Mouse (Mus musculus): Measurements from ENCODE around the gene Zmynd10. TPM values are rescaled to one million over a fixed set of nuclear protein-coding genes. Genes with fewer than 3 reads are reported as not detected.

Gene Zmynd10
- total and polyA plus RNA-seq, 3 experiments = 1.1 to 6.2 TPM; not detected in 1

GRCm38 (mm10) chr9:107521711-107522399, 25.2 kb upstream of the Zmynd10 start:
- no peaks in the 10 kb centered on the region for H3K9me3 ChIP-seq (replicated peaks)
- H3K4me1 ChIP-seq (ENCODE audit: insufficient read depth, low read depth, low read length) = peaks cover 10% of the 10 kb centered on the region
- H3K36me3 ChIP-seq (replicated peaks) = no peaks in the 10 kb centered on the region
- H3K27me3 ChIP-seq (ENCODE audit: insufficient read depth, low read length) = peaks cover 78% of the 10 kb centered on the region
- DNase-seq (ENCODE audit: low spot score) (no peak), ATAC-seq (ENCODE audit: extremely low read depth, insufficient number of reproducible peaks, low FRiP score, poor library complexity, severe bottlenecking) (no peak)
- no peak for TF ChIP-seq GATA2 (IDR thresholded peaks at IDR 0.05; ENCODE audit: borderline replicate concordance, low read depth, low read length)
- TF ChIP-seq POLR2AphosphoS5 (IDR thresholded peaks at IDR 0.05; ENCODE audit: insufficient replicate concordance, low read depth, low read length) = no peak
- no peak for TF ChIP-seq TAL1 (conservative IDR thresholded peaks at IDR 0.05; ENCODE audit: low read depth, low read length)
- TF ChIP-seq GATA1 (IDR thresholded peaks at IDR 0.05; ENCODE audit: borderline replicate concordance, low read length) = no peak
- TF ChIP-seq CTCF (IDR thresholded peaks at IDR 0.05; ENCODE audit: low read depth, low read length) = no peak
- no peak overlapping the region for H3K4me3 ChIP-seq (ENCODE audit: low read depth, low read length)

GRCm38 (mm10) chr9:107522400-107522711, 24.7 kb upstream of the Zmynd10 start:
- peaks cover 78% of the 10 kb centered on the region for H3K27me3 ChIP-seq (ENCODE audit: insufficient read depth, low read length)
- TF ChIP-seq POLR2AphosphoS5 (IDR thresholded peaks at IDR 0.05; ENCODE audit: insufficient replicate concordance, low read depth, low read length) = no peak
- TF ChIP-seq TAL1 (conservative IDR thresholded peaks at IDR 0.05; ENCODE audit: low read depth, low read length) = no peak
- no peak for TF ChIP-seq CTCF (IDR thresholded peaks at IDR 0.05; ENCODE audit: low read depth, low read length)
- TF ChIP-seq GATA1 (IDR thresholded peaks at IDR 0.05; ENCODE audit: borderline replicate concordance, low read length) = no peak
- no peak for TF ChIP-seq GATA2 (IDR thresholded peaks at IDR 0.05; ENCODE audit: borderline replicate concordance, low read depth, low read length)
- ATAC-seq (ENCODE audit: extremely low read depth, insufficient number of reproducible peaks, low FRiP score, poor library complexity, severe bottlenecking) (no peak), DNase-seq (ENCODE audit: low spot score) (no peak)
- H3K4me3 ChIP-seq (ENCODE audit: low read depth, low read length) = no peak overlapping the region
- H3K4me1 ChIP-seq (ENCODE audit: insufficient read depth, low read depth, low read length) = peaks cover 12% of the 10 kb centered on the region
- no peaks in the 10 kb centered on the region for H3K36me3 ChIP-seq (replicated peaks)
- no peaks in the 10 kb centered on the region for H3K9me3 ChIP-seq (replicated peaks)

GRCm38 (mm10) chr9:107526198-107527026, 20.7 kb upstream of the Zmynd10 start:
- H3K27me3 ChIP-seq (ENCODE audit: insufficient read depth, low read length) = peaks cover 72% of the 10 kb centered on the region
- no peak for DNase-seq (ENCODE audit: low spot score)

GRCm38 (mm10) chr9:107533791-107534407, 13.2 kb upstream of the Zmynd10 start, which contains the start of gene Tmem115:
TSS of gene Tmem115 (plus strand) at chr9:107533945.
- Histone ChIP-seq H3K4me3 (ENCODE audit: low read depth, low read length) (peak within 1 kb of the TSS; percentile 76), H3K9me3 (replicated peaks) (no peaks in the 10 kb centered on the region), H3K4me1 (ENCODE audit: insufficient read depth, low read depth, low read length) (peaks cover 51% of the 10 kb centered on the region), H3K36me3 (replicated peaks) (peaks cover 37% of the 10 kb centered on the region), H3K27me3 (ENCODE audit: insufficient read depth, low read length) (peaks cover 16% of the 10 kb centered on the region)
- ATAC-seq (ENCODE audit: extremely low read depth, insufficient number of reproducible peaks, low FRiP score, poor library complexity, severe bottlenecking) = peak; percentile 91
- TF ChIP-seq GATA1 (IDR thresholded peaks at IDR 0.05; ENCODE audit: borderline replicate concordance, low read length) (no peak), TAL1 (conservative IDR thresholded peaks at IDR 0.05; ENCODE audit: low read depth, low read length) (no peak), CTCF (IDR thresholded peaks at IDR 0.05; ENCODE audit: low read depth, low read length) (no peak), POLR2AphosphoS5 (IDR thresholded peaks at IDR 0.05; ENCODE audit: insufficient replicate concordance, low read depth, low read length) (no peak), GATA2 (IDR thresholded peaks at IDR 0.05; ENCODE audit: borderline replicate concordance, low read depth, low read length) (no peak)
- DNase-seq (ENCODE audit: low spot score) = peak; percentile 96

More at GRCm38 (mm10) chr9:107526198-107527026, 20.7 kb upstream of the Zmynd10 start:
- peaks cover 9% of the 10 kb centered on the region for H3K4me1 ChIP-seq (ENCODE audit: insufficient read depth, low read depth, low read length)
- no peaks in the 10 kb centered on the region for H3K36me3 ChIP-seq (replicated peaks)
- H3K9me3 ChIP-seq (replicated peaks) = no peaks in the 10 kb centered on the region
- no peak for TF ChIP-seq CTCF (IDR thresholded peaks at IDR 0.05; ENCODE audit: low read depth, low read length)
- H3K4me3 ChIP-seq (ENCODE audit: low read depth, low read length) = no peak overlapping the region
- ATAC-seq (ENCODE audit: extremely low read depth, insufficient number of reproducible peaks, low FRiP score, poor library complexity, severe bottlenecking) = no peak

GRCm38 (mm10) chr9:107534408-107535202, 12.5 kb upstream of the Zmynd10 start:
- Histone ChIP-seq H3K4me3 (ENCODE audit: low read depth, low read length) (peak overlapping the region; percentile 76), H3K36me3 (replicated peaks) (peaks cover 44% of the 10 kb centered on the region), H3K9me3 (replicated peaks) (no peaks in the 10 kb centered on the region), H3K4me1 (ENCODE audit: insufficient read depth, low read depth, low read length) (peaks cover 54% of the 10 kb centered on the region), H3K27me3 (ENCODE audit: insufficient read depth, low read length) (peaks cover 11% of the 10 kb centered on the region)
- ATAC-seq (ENCODE audit: extremely low read depth, insufficient number of reproducible peaks, low FRiP score, poor library complexity, severe bottlenecking) (no peak), DNase-seq (ENCODE audit: low spot score) (peak; percentile 34)
- TF ChIP-seq POLR2AphosphoS5 (IDR thresholded peaks at IDR 0.05; ENCODE audit: insufficient replicate concordance, low read depth, low read length) = no peak
- TF ChIP-seq CTCF (IDR thresholded peaks at IDR 0.05; ENCODE audit: low read depth, low read length) = no peak
- no peak for TF ChIP-seq GATA1 (IDR thresholded peaks at IDR 0.05; ENCODE audit: borderline replicate concordance, low read length)
- TF ChIP-seq GATA2 (IDR thresholded peaks at IDR 0.05; ENCODE audit: borderline replicate concordance, low read depth, low read length) = no peak
- TF ChIP-seq TAL1 (conservative IDR thresholded peaks at IDR 0.05; ENCODE audit: low read depth, low read length) = no peak
